Mouse (Mus musculus): Measurements from ENCODE around the gene Cadm4.
"Not testable (repeated sequence)": the region's sequence is repeated elsewhere in the genome, so short reads cannot be mapped to it uniquely, and the experiment has no call there.

Cadm4 gene

GRCm38 (mm10) chr7:24467886-24468285, 13.9 kb upstream of the Cadm4 start:
- DNase-seq (ENCODE audit: low spot score), result no peak

- peak; percentile 62 for DNase-seq (ENCODE audit: low spot score)
Observed at GRCm38 (mm10) chr7:24469126-24469525, 12.7 kb upstream of the Cadm4 start.

- no peak for DNase-seq (ENCODE audit: low spot score)
Observed at GRCm38 (mm10) chr7:24470356-24470755, 11.5 kb upstream of the Cadm4 start.

- DNase-seq (ENCODE audit: low spot score), result no peak
Observed at GRCm38 (mm10) chr7:24472442-24472841, 9.4 kb upstream of the Cadm4 start.

- DNase-seq (ENCODE audit: low spot score), result no peak
Observed at GRCm38 (mm10) chr7:24472937-24473336, 8.9 kb upstream of the Cadm4 start.

- peak; percentile 62 for DNase-seq (ENCODE audit: low spot score)
Observed at GRCm38 (mm10) chr7:24473913-24474529, 7.8 kb upstream of the Cadm4 start.

GRCm38 (mm10) chr7:24474811-24475506, 6.9 kb upstream of the Cadm4 start:
- no peak for DNase-seq (ENCODE audit: low spot score)

- DNase-seq (ENCODE audit: low spot score), result no peak
Observed at GRCm38 (mm10) chr7:24476338-24476737, 5.5 kb upstream of the Cadm4 start.

- DNase-seq (ENCODE audit: low spot score), result no peak
Observed at GRCm38 (mm10) chr7:24476856-24477255, 5.0 kb upstream of the Cadm4 start.

- DNase-seq (ENCODE audit: low spot score), result no peak
Observed at GRCm38 (mm10) chr7:24478911-24479310, 2.9 kb upstream of the Cadm4 start.

GRCm38 (mm10) chr7:24479685-24480084, 2.1 kb upstream of the Cadm4 start:
- DNase-seq (ENCODE audit: low spot score), result no peak

- DNase-seq (ENCODE audit: low spot score), result no peak
Observed at GRCm38 (mm10) chr7:24480121-24480941, 1.5 kb upstream of the Cadm4 start.

GRCm38 (mm10) chr7:24480986-24481473, 793 bp upstream of the Cadm4 start:
- no peak for DNase-seq (ENCODE audit: low spot score)

GRCm38 (mm10) chr7:24482208-24483020, 591 bp downstream of the Cadm4 start:
- DNase-seq (ENCODE audit: low spot score), result no peak

GRCm38 (mm10) chr7:24483291-24483690, 1.5 kb downstream of the Cadm4 start:
- not testable (repeated sequence) for DNase-seq (ENCODE audit: low spot score)

- no peak for DNase-seq (ENCODE audit: low spot score)
Observed at GRCm38 (mm10) chr7:24485481-24485880, 3.7 kb downstream of the Cadm4 start.

GRCm38 (mm10) chr7:24486654-24487130, 4.9 kb downstream of the Cadm4 start:
- DNase-seq (ENCODE audit: low spot score), result no peak

- no peak for DNase-seq (ENCODE audit: low spot score)
Observed at GRCm38 (mm10) chr7:24487403-24487802, 5.6 kb downstream of the Cadm4 start.

GRCm38 (mm10) chr7:24488303-24488702, 6.5 kb downstream of the Cadm4 start:
- no peak for DNase-seq (ENCODE audit: low spot score)

GRCm38 (mm10) chr7:24499856-24500577, 18.2 kb downstream of the Cadm4 start:
- DNase-seq (ENCODE audit: low spot score), result peak; percentile 35

GRCm38 (mm10) chr7:24500929-24501328, 19.1 kb downstream of the Cadm4 start:
- DNase-seq (ENCODE audit: low spot score), result peak; percentile 41
